Mouse (Mus musculus) embryonic fibroblast, embryonic 13.5 days (primary cell): ENCODE data around the gene Fra10ac1. TPM values are rescaled to one million over a fixed set of nuclear protein-coding genes. Genes with fewer than 3 reads are reported as not detected.

Experiments used
- H3K27ac ChIP-seq: 2 replicates; pipeline ENCODE4 v1.5.1; 2012; ENCODE audit warnings: low read length, control low read depth, inconsistent platforms; ENCODE audit not compliant: insufficient read depth
- H3K4me1 ChIP-seq: 2 replicates; pipeline ENCODE4 v1.6.1; 2011; ENCODE audit warnings: low read length; ENCODE audit not compliant: control insufficient read depth, insufficient read depth
- H3K4me3 ChIP-seq: 2 replicates; pipeline ENCODE4 v1.5.1; 2011; ENCODE audit warnings: mild to moderate bottlenecking, control low read depth, low read length; ENCODE audit not compliant: insufficient read depth
- CTCF ChIP-seq: IDR thresholded peaks from 2 replicates; pipeline ENCODE4 v1.5.1; 2011; ENCODE audit warnings: mild to moderate bottlenecking, control low read depth, low read length, moderate library complexity, borderline replicate concordance; ENCODE audit not compliant: insufficient read depth
- POLR2A ChIP-seq: IDR thresholded peaks from 2 replicates; pipeline ENCODE4 v1.6.1; 2011; ENCODE audit warnings: low read depth, mild to moderate bottlenecking, control low read depth, low read length, moderate library complexity
- polyA plus RNA-seq: library from polyadenylated mRNA; stranded (reverse); fragments of >200 nt; gene quantifications from 2 replicates; pipeline ENCODE4 v1.2.4, GENCODE M21; 2011; ENCODE audit warnings: low read depth; ENCODE audit not compliant: missing spikeins, insufficient read length

Gene Fra10ac1
- polyA plus RNA-seq, 1 experiment = 21.2 TPM

GRCm38 (mm10) chr19:38186631-38187344 lies 37.2 kb downstream of the Fra10ac1 start:
- H3K4me3 ChIP-seq = no peak overlapping the region
- TF ChIP-seq CTCF (no peak), POLR2A (no peak)
- no peak overlapping the region for H3K27ac ChIP-seq
- no peaks in the 10 kb centered on the region for H3K4me1 ChIP-seq

GRCm38 (mm10) chr19:38179675-38180074 lies 44.3 kb downstream of the Fra10ac1 start:
- TF ChIP-seq POLR2A (no peak), CTCF (no peak)
- H3K27ac ChIP-seq = no peak overlapping the region
- H3K4me3 ChIP-seq = no peak overlapping the region
- H3K4me1 ChIP-seq = no peaks in the 10 kb centered on the region

GRCm38 (mm10) chr19:38164633-38165032 lies 59.3 kb downstream of the Fra10ac1 start:
- no peaks in the 10 kb centered on the region for H3K4me1 ChIP-seq
- H3K27ac ChIP-seq = no peak overlapping the region
- TF ChIP-seq CTCF = no peak
- no peak overlapping the region for H3K4me3 ChIP-seq

DNA sequence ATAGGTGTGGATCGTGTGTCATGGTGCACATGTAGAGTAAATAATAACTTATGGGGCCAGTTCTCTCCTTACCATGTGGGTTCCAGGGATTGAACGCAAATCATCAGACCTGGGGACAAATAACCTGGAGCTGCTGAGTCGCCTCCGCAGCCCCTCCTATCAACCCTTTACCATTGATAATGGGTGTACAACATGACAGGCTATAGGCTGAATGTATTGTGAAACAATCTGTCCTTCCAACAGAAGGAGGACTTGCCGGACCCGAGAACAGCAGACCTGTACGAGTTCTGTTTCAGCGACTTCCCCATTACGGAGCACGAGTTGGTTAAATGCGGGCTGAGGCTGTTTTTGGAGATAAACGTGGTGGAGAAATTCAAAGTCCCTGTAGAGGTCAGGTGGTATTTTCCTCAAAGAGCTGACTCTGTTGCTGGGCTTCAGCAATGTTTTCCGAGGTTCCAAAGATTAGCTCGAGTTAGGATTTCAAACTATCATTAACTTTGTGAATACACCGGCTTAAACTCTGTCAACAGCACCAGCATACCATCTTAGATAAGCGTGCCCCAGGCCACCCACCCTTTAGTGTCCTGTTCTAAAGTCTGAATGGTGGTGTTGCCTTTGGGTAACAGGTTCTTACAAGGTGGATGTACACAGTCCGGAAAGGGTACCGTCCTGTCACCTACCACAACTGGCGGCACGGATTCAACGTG lies 62.2 kb downstream of the Fra10ac1 start:
- TF ChIP-seq POLR2A (no peak), CTCF (no peak)
- Histone ChIP-seq H3K4me1 (no peaks in the 10 kb centered on the region), H3K27ac (no peak overlapping the region), H3K4me3 (no peak overlapping the region)

- Histone ChIP-seq H3K4me1 (no peaks in the 10 kb centered on the region), H3K27ac (no peak overlapping the region), H3K4me3 (no peak overlapping the region)
- TF ChIP-seq CTCF = no peak
- no peak for TF ChIP-seq POLR2A
These were observed 67.7 kb downstream of the Fra10ac1 start for GRCm38 (mm10) chr19:38156243-38156642.

- H3K4me1 ChIP-seq = no peaks in the 10 kb centered on the region
- no peak overlapping the region for H3K4me3 ChIP-seq
- H3K27ac ChIP-seq = no peak overlapping the region
- TF ChIP-seq POLR2A (no peak), CTCF (no peak)
These were observed 80.2 kb downstream of the Fra10ac1 start for GRCm38 (mm10) chr19:38143540-38144271.

Other genes with a start within 250 kb of the Fra10ac1 start
- gene Myof, start 180.6 kb downstream of the Fra10ac1 start, polyA plus RNA-seq = 228 and 282 TPM in 2 replicates
- 17.4 and 24.0 TPM in 2 replicates for gene Cep55, start 169.1 kb downstream of the Fra10ac1 start, polyA plus RNA-seq
- gene Ffar4, start 127.1 kb downstream of the Fra10ac1 start, polyA plus RNA-seq = not detected in 2 replicates
- gene Rbp4, start 98.9 kb downstream of the Fra10ac1 start, polyA plus RNA-seq = 0.76 and 1.3 TPM in 2 replicates
- gene Pde6c, start 91.4 kb downstream of the Fra10ac1 start, polyA plus RNA-seq = not detected in 2 replicates
- 0.16 TPM in 1 of 2 replicates, not detected in the other for gene Lgi1, start 40.4 kb upstream of the Fra10ac1 start, polyA plus RNA-seq
- gene Slc35g1, start 171.8 kb upstream of the Fra10ac1 start, polyA plus RNA-seq = 1.8 and 2.8 TPM in 2 replicates